Mouse (Mus musculus): ENCODE data around the gene Tssk3. TPM values are rescaled to one million over a fixed set of nuclear protein-coding genes. Genes with fewer than 3 reads are reported as not detected.
A peak's percentile ranks its signal among the peaks of the same experiment; 100 is the strongest.

Gene Tssk3
- polyA plus RNA-seq, 1 experiment from 2014 or later = not detected

DNA sequence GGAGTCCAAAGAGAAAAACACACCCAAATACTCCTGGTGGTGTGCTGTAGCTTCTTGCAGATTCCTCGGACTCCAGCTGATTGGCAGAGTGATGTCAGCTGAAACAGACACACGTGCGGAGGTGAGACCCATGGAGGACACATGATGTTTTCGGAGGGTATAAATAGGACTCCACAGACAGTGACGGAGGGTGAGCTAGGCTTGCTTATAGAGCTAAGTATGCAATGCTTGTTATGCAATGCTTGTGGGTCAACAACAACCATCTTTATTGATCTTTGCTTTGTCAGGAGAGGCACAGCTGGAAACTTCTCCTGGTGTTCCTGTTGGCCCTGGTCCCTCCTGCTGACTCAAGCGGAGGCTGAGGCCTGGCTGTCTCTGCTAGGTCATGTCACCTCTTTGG is 42.1 kb downstream of the Tssk3 start:
- Histone ChIP-seq H3K9ac (replicated peaks) (no peak overlapping the region), H3K36me3 (no peaks in the 10 kb centered on the region), H3K4me3 (replicated peaks) (no peak overlapping the region), H3K27ac (no peak overlapping the region), H3K4me1 (replicated peaks) (0 out of 2 replicates have a peak, but pooled peaks cover 3% of the 10 kb centered on the region), H3K9me3 (no peaks in the 10 kb centered on the region), H3K27me3 (no peaks in the 10 kb centered on the region), H3K4me2 (no peak overlapping the region)
- ATAC-seq (ENCODE audit: insufficient number of reproducible peaks, insufficient read depth, low FRiP score, low TSS enrichment, low read depth) = no peak
- WGBS = 87% methylated on average over 6 of the region's 6 CpGs

GRCm38 (mm10) chr4:129447778-129448563 is 42.9 kb downstream of the Tssk3 start:
- Histone ChIP-seq H3K27me3 (peaks cover 7% of the 10 kb centered on the region), H3K9me3 (no peaks in the 10 kb centered on the region), H3K4me3 (replicated peaks) (no peak overlapping the region), H3K9ac (replicated peaks) (no peak overlapping the region), H3K36me3 (no peaks in the 10 kb centered on the region), H3K4me2 (no peak overlapping the region), H3K4me1 (replicated peaks) (0 out of 2 replicates have a peak, but pooled peaks cover 3% of the 10 kb centered on the region), H3K27ac (0 out of 2 replicates have a peak overlapping the region, but pooled peaks have one; percentile 41)
- ATAC-seq (ENCODE audit: insufficient number of reproducible peaks, insufficient read depth, low FRiP score, low TSS enrichment, low read depth) = no peak
- WGBS = 89% methylated on average over 11 of the region's 11 CpGs

DNA sequence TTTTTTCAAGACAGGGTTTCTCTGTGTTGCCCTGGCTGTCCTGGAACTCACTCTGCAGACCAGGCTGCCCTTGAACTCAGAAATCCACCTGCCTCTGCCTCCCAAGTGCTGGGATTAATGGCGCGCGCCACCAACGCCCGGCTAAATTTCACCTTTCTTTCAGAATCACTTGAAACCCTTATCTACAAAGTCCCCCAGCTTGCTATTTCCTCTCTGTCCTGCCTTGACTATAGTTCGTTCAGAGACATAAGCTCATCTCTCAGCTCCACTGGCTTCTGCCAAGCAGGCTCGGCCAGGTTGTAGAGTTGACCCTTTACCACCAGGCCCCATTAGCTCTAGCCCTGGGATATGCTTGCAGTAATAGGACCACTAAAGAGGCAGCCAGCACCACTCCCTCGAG is 43.5 kb downstream of the Tssk3 start:
- Histone ChIP-seq H3K36me3 (no peaks in the 10 kb centered on the region), H3K27me3 (peaks cover 13% of the 10 kb centered on the region), H3K4me1 (replicated peaks) (0 out of 2 replicates have a peak, but pooled peaks cover 3% of the 10 kb centered on the region), H3K4me2 (no peak overlapping the region), H3K4me3 (replicated peaks) (no peak overlapping the region), H3K9me3 (no peaks in the 10 kb centered on the region), H3K27ac (no peak overlapping the region), H3K9ac (replicated peaks) (no peak overlapping the region)
- WGBS = 81% methylated on average over 8 of the region's 8 CpGs
- no peak for ATAC-seq (ENCODE audit: insufficient number of reproducible peaks, insufficient read depth, low FRiP score, low TSS enrichment, low read depth)

DNA sequence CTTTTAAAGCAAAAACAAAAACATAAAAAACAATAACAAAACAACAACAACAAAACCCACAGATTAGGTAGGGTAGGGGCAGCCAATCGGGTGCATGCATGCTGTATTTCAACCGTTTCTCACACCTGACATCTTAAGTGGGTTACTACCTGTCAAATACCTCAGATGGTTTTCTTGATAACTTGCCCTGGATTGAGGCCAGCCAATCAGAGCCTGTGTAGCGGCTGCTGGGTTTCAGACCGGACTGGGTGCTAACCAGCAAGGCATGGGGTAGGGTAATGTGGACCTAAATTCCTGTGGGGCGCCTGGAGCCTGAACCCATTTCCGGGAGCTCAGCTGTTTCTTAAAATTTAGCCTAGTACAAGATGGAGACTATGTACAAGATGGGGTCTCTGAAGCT is 49.7 kb downstream of the Tssk3 start:
- Histone ChIP-seq H3K27ac (no peak overlapping the region), H3K27me3 (peaks cover 55% of the 10 kb centered on the region), H3K4me3 (replicated peaks) (peak overlapping the region; percentile 44; the same call in 1 of the 2 replicates), H3K4me1 (replicated peaks) (peaks cover 4% of the 10 kb centered on the region), H3K36me3 (no peaks in the 10 kb centered on the region), H3K4me2 (peak overlapping the region; percentile 63), H3K9ac (replicated peaks) (no peak overlapping the region), H3K9me3 (no peaks in the 10 kb centered on the region)
- WGBS = 28% methylated on average over 6 of the region's 6 CpGs
- no peak for ATAC-seq (ENCODE audit: insufficient number of reproducible peaks, insufficient read depth, low FRiP score, low TSS enrichment, low read depth)

DNA sequence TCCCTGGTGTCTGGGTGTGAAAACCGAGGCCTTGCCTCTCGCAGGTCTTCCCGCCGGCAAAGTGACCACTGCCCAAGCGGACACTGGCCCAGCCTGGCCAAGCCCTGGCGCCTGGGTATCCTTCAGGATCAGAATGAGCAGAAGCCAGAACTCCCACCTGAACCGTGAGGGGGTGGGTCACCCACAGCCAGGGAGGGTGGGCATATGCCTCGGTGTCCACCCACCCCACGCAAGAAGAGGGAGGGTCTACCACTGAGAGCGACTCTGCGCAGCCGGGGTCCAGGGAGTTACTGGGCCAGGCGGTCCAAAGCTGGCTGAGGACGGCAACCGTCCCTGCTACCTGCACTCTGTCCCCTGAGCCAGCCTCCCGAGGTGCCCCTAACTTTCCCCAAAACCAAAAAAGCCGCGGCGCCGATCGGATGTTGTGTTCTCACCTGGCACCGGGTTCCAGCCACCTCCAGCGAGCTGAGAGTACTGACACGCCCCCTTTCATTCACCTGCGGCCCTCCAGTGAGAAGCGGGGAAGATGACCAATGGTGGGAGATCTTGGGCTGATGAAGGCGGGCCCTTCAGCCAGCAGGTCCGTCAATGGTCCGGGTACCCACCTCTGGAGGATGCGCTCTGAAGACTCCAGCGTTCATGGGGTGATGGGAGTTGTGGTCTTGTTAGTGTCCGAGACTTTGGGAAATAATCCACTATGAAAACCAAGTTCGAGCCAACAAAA is 50.3 kb downstream of the Tssk3 start, which contains the start of gene Zbtb8b:
TSS of gene Zbtb8b (minus strand) at position 514 of the 724 bp plus-strand sequence.
- peaks cover 55% of the 10 kb centered on the region for H3K27me3 ChIP-seq
- ATAC-seq (ENCODE audit: insufficient number of reproducible peaks, insufficient read depth, low FRiP score, low TSS enrichment, low read depth) = peak; percentile 68
- H3K4me3 ChIP-seq (replicated peaks) = peak within 1 kb of the TSS; percentile 44
- peaks cover 4% of the 10 kb centered on the region for H3K4me1 ChIP-seq (replicated peaks)
- no peaks in the 10 kb centered on the region for H3K9me3 ChIP-seq
- no peak within 1 kb of the TSS for H3K27ac ChIP-seq
- H3K36me3 ChIP-seq = no peaks in the 10 kb centered on the region
- H3K9ac ChIP-seq (replicated peaks) = peak within 1 kb of the TSS; percentile 53
- peak within 1 kb of the TSS; percentile 63 for H3K4me2 ChIP-seq
- WGBS = 2% methylated on average over 33 of the region's 33 CpGs

Other genes starting within 250 kb of the Tssk3 start
- gene C77080, start 229.6 kb downstream of the Tssk3 start, polyA plus RNA-seq (2016; fragmentation: Nextera tagmentation; extraction: Ambion mirVana) = 4.6 and 5.1 TPM in 2 replicates
- 1.2 and 1.9 TPM in 2 replicates for gene Sync, start 203.4 kb downstream of the Tssk3 start, polyA plus RNA-seq (2016; fragmentation: Nextera tagmentation; extraction: Ambion mirVana)
- gene Rbbp4, start 155.7 kb downstream of the Tssk3 start, polyA plus RNA-seq (2016; fragmentation: Nextera tagmentation; extraction: Ambion mirVana) = 577 and 606 TPM in 2 replicates
- 45.0 and 48.8 TPM in 2 replicates for gene Zbtb8os, start 155.3 kb downstream of the Tssk3 start, polyA plus RNA-seq (2016; fragmentation: Nextera tagmentation; extraction: Ambion mirVana)
- gene Zbtb8a, start 112.9 kb downstream of the Tssk3 start, polyA plus RNA-seq (2016; fragmentation: Nextera tagmentation; extraction: Ambion mirVana) = 12.0 and 13.0 TPM in 2 replicates
- gene Zbtb8b, start 50.2 kb downstream of the Tssk3 start, polyA plus RNA-seq (2016; fragmentation: Nextera tagmentation; extraction: Ambion mirVana) = 1.2 and 1.4 TPM in 2 replicates
- 24.6 and 24.9 TPM in 2 replicates for gene Bsdc1, start 29.4 kb downstream of the Tssk3 start, polyA plus RNA-seq (2016; fragmentation: Nextera tagmentation; extraction: Ambion mirVana)
- gene Fam229a, start 168 bp upstream of the Tssk3 start, polyA plus RNA-seq (2016; fragmentation: Nextera tagmentation; extraction: Ambion mirVana) = not detected in 2 replicates
- 1,451 and 1,538 TPM in 2 replicates for gene Marcksl1, start 22.6 kb upstream of the Tssk3 start, polyA plus RNA-seq (2016; fragmentation: Nextera tagmentation; extraction: Ambion mirVana)
- gene Hdac1, start 51.7 kb upstream of the Tssk3 start, polyA plus RNA-seq (2016; fragmentation: Nextera tagmentation; extraction: Ambion mirVana) = 278 and 292 TPM in 2 replicates
- 12.4 and 17.0 TPM in 2 replicates for gene Lck, start 82.6 kb upstream of the Tssk3 start, polyA plus RNA-seq (2016; fragmentation: Nextera tagmentation; extraction: Ambion mirVana)
- gene Fam167b, start 87.5 kb upstream of the Tssk3 start, polyA plus RNA-seq (2016; fragmentation: Nextera tagmentation; extraction: Ambion mirVana) = 3.4 and 4.1 TPM in 2 replicates
- 259 and 264 TPM in 2 replicates for gene Eif3i, start 109.6 kb upstream of the Tssk3 start, polyA plus RNA-seq (2016; fragmentation: Nextera tagmentation; extraction: Ambion mirVana)
- gene Tmem234, start 109.6 kb upstream of the Tssk3 start, polyA plus RNA-seq (2016; fragmentation: Nextera tagmentation; extraction: Ambion mirVana) = 187 and 190 TPM in 2 replicates
- gene Dcdc2b, start 123.2 kb upstream of the Tssk3 start, polyA plus RNA-seq (2016; fragmentation: Nextera tagmentation; extraction: Ambion mirVana) = 2.3 and 2.7 TPM in 2 replicates
- gene Iqcc, start 128.1 kb upstream of the Tssk3 start, polyA plus RNA-seq (2016; fragmentation: Nextera tagmentation; extraction: Ambion mirVana) = 31.8 and 32.5 TPM in 2 replicates
- 52.0 and 53.6 TPM in 2 replicates for gene Ccdc28b, start 132.9 kb upstream of the Tssk3 start, polyA plus RNA-seq (2016; fragmentation: Nextera tagmentation; extraction: Ambion mirVana)
- 106 and 109 TPM in 2 replicates for gene Txlna, start 150.0 kb upstream of the Tssk3 start, polyA plus RNA-seq (2016; fragmentation: Nextera tagmentation; extraction: Ambion mirVana)
- 13.9 and 18.0 TPM in 2 replicates for gene Kpna6, start 181.7 kb upstream of the Tssk3 start, polyA plus RNA-seq (2016; fragmentation: Nextera tagmentation; extraction: Ambion mirVana)
- 15.4 and 16.8 TPM in 2 replicates for gene Tmem39b, start 205.8 kb upstream of the Tssk3 start, polyA plus RNA-seq (2016; fragmentation: Nextera tagmentation; extraction: Ambion mirVana)